Mouse (Mus musculus): ENCODE data around the gene Ptgs1. TPM values are rescaled to one million over a fixed set of nuclear protein-coding genes. Genes with fewer than 3 reads are reported as not detected.
"Not testable (repeated sequence)": the region's sequence is repeated elsewhere in the genome, so short reads cannot be mapped to it uniquely, and the experiment has no call there.

Ptgs1 gene
- polyA plus RNA-seq (2012; rRNA removed), result 44.4 and 45.2 TPM in 2 replicates

DNA sequence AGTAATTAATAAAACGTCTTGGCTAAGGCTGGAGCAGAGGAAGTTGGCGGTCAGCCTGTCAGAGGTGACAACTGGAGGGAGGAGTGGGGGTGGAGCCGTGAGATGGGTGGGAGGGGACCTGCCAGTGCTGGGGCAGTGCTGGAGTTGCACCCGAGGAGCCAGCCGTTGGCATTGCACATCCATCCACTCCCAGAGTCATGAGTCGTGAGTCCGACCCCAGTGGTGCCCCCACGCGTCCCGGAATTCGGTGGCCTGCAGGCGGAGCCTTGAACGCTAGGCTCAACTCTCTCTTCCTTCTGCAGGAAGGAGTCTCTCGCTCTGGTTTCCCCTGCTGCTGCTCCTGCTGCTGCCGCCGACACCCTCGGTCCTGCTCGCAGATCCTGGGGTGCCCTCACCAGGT, at the start of gene Ptgs1:
Gene Ptgs1 (plus strand): TSS at position 61 of the 400 bp plus-strand sequence.
- Histone ChIP-seq H3K27ac (ENCODE audit: insufficient read depth, low read length) (peak within 1 kb of the TSS; percentile 41), H3K27me3 (ENCODE audit: control insufficient read depth, insufficient read depth, low read length) (no peaks in the 10 kb centered on the region), H3K4me1 (ENCODE audit: control insufficient read depth, insufficient read depth, insufficient read length) (peaks cover 4% of the 10 kb centered on the region; the same call in 1 of the 2 replicates), H3K4me3 (ENCODE audit: extremely low read depth, insufficient read depth, insufficient read length) (peak within 1 kb of the TSS; percentile 43; the same call in 1 of the 2 replicates), H3K36me3 (ENCODE audit: control insufficient read depth, insufficient read depth, low read length) (no peaks in the 10 kb centered on the region)
- peak in 1 of 2 experiments; percentile 19 for DNase-seq (ENCODE audit: low read depth in 1 of 2, low spot score in 2 of 2)
- under 1% methylated on average over 18 of the region's 18 CpGs for WGBS
- TF ChIP-seq CTCF (IDR thresholded peaks at IDR 0.05; ENCODE audit: extremely low read depth, insufficient read depth, insufficient read length, insufficient replicate concordance), result no peak
- TF ChIP-seq POLR2A (IDR thresholded peaks at IDR 0.05; ENCODE audit: low read depth, low read length), result no peak

- WGBS, result 91% methylated on average over 4 of the region's 4 CpGs
- H3K27ac ChIP-seq (ENCODE audit: insufficient read depth, low read length); H3K27me3 ChIP-seq (ENCODE audit: control insufficient read depth, insufficient read depth, low read length); H3K4me3 ChIP-seq (ENCODE audit: extremely low read depth, insufficient read depth, insufficient read length); H3K4me1 ChIP-seq (ENCODE audit: control insufficient read depth, insufficient read depth, insufficient read length); H3K36me3 ChIP-seq (ENCODE audit: control insufficient read depth, insufficient read depth, low read length); DNase-seq (ENCODE audit: low read depth in 1 of 2, low spot score in 2 of 2): not testable (repeated sequence)
These were observed 48.4 kb upstream of the Ptgs1 start for GRCm38 (mm10) chr2:36181587-36182368.

DNA sequence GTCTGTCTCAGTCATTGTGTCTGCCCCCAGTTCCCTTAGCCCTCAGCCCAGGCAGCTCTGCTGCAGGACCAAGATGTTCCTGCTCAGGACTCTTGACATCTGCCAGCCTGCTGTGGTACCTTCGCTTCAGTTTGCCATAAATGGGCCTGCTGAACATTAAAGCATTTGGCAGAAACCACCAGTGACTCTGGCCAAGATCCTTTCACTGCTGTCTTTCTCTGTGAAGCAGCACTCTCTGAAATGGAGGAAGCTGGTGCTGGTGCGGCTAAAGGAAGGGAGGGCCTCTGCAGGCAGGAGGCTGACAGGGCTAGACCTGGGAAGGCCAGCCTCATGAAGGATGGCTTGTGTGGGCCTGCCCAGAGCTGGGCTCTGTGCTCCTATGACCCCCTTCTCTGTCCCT, 46.9 kb upstream of the Ptgs1 start:
- 79% methylated on average over 2 of the region's 2 CpGs for WGBS
- TF ChIP-seq POLR2A (IDR thresholded peaks at IDR 0.05; ENCODE audit: low read depth, low read length) (no peak), CTCF (IDR thresholded peaks at IDR 0.05; ENCODE audit: extremely low read depth, insufficient read depth, insufficient read length, insufficient replicate concordance) (no peak)
- no peaks in the 10 kb centered on the region; the same call in 1 of the 2 replicates for H3K36me3 ChIP-seq (ENCODE audit: control insufficient read depth, insufficient read depth, low read length)
- DNase-seq (ENCODE audit: low read depth in 1 of 2, low spot score in 2 of 2), result no peak
- H3K4me1 ChIP-seq (ENCODE audit: control insufficient read depth, insufficient read depth, insufficient read length), result no peaks in the 10 kb centered on the region
- H3K4me3 ChIP-seq (ENCODE audit: extremely low read depth, insufficient read depth, insufficient read length), result no peak overlapping the region
- H3K27me3 ChIP-seq (ENCODE audit: control insufficient read depth, insufficient read depth, low read length), result no peaks in the 10 kb centered on the region
- no peak overlapping the region for H3K27ac ChIP-seq (ENCODE audit: insufficient read depth, low read length)

GRCm38 (mm10) chr2:36184192-36184591, 46.0 kb upstream of the Ptgs1 start:
- Histone ChIP-seq H3K27me3 (ENCODE audit: control insufficient read depth, insufficient read depth, low read length) (no peaks in the 10 kb centered on the region), H3K4me1 (ENCODE audit: control insufficient read depth, insufficient read depth, insufficient read length) (no peaks in the 10 kb centered on the region), H3K27ac (ENCODE audit: insufficient read depth, low read length) (no peak overlapping the region), H3K4me3 (ENCODE audit: extremely low read depth, insufficient read depth, insufficient read length) (no peak overlapping the region), H3K36me3 (ENCODE audit: control insufficient read depth, insufficient read depth, low read length) (no peaks in the 10 kb centered on the region)
- no peak for DNase-seq (ENCODE audit: low read depth in 1 of 2, low spot score in 2 of 2)
- WGBS, result 100% methylated on average over 2 of the region's 2 CpGs
- no peak for TF ChIP-seq POLR2A (IDR thresholded peaks at IDR 0.05; ENCODE audit: low read depth, low read length)
- no peak for TF ChIP-seq CTCF (IDR thresholded peaks at IDR 0.05; ENCODE audit: extremely low read depth, insufficient read depth, insufficient read length, insufficient replicate concordance)

DNA sequence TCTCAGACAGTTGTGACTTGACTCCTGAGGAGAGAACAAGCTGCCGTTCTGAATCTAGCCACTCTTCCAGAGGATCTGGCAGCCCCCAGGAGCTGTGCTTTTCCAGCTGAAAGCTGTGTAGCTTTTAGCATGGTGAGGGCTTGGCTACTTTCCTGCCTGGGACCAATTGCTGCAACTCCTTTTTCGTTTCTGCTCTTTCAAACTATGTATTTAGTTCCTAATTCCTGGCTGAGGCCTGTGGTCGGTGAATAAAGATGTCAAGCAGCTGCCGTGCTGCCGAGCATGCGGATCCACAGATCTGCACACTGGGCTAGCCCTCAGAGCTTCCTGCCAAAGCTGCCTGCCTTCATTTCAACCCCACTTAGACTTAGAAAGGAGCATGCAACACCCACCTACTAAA, 45.4 kb upstream of the Ptgs1 start:
- no peak for TF ChIP-seq POLR2A (IDR thresholded peaks at IDR 0.05; ENCODE audit: low read depth, low read length)
- no peak for TF ChIP-seq CTCF (IDR thresholded peaks at IDR 0.05; ENCODE audit: extremely low read depth, insufficient read depth, insufficient read length, insufficient replicate concordance)
- H3K4me3 ChIP-seq (ENCODE audit: extremely low read depth, insufficient read depth, insufficient read length), result no peak overlapping the region
- no peaks in the 10 kb centered on the region for H3K4me1 ChIP-seq (ENCODE audit: control insufficient read depth, insufficient read depth, insufficient read length)
- H3K27ac ChIP-seq (ENCODE audit: insufficient read depth, low read length), result no peak overlapping the region
- H3K27me3 ChIP-seq (ENCODE audit: control insufficient read depth, insufficient read depth, low read length), result no peaks in the 10 kb centered on the region
- 63% methylated on average over 6 of the region's 6 CpGs for WGBS
- DNase-seq (ENCODE audit: low read depth in 1 of 2, low spot score in 2 of 2), result no peak
- no peaks in the 10 kb centered on the region for H3K36me3 ChIP-seq (ENCODE audit: control insufficient read depth, insufficient read depth, low read length)

DNA sequence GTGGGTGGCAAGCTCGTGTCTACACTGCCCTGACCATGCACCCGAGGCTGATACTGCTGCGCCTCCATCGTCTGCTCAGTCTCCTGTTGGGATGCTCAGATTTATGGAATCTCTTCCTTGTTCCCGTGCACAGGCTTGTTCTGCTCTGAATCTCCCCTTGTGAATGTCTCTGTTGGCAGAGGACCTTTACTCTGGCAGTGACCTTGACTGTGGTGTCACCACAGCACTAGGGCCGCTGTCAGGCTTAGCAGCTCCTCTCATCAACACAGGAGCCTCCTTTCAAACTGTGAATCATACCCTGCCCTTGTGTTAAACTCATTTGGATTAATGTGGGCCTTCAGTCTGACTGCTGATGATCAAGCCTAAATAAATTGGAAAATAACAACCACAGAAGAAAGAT, 41.0 kb upstream of the Ptgs1 start:
- not testable (repeated sequence) for H3K27ac ChIP-seq (ENCODE audit: insufficient read depth, low read length); H3K36me3 ChIP-seq (ENCODE audit: control insufficient read depth, insufficient read depth, low read length); H3K4me1 ChIP-seq (ENCODE audit: control insufficient read depth, insufficient read depth, insufficient read length); H3K4me3 ChIP-seq (ENCODE audit: extremely low read depth, insufficient read depth, insufficient read length); DNase-seq (ENCODE audit: low read depth in 1 of 2, low spot score in 2 of 2); H3K27me3 ChIP-seq (ENCODE audit: control insufficient read depth, insufficient read depth, low read length)
- 93% methylated on average over 6 of the region's 6 CpGs for WGBS

DNA sequence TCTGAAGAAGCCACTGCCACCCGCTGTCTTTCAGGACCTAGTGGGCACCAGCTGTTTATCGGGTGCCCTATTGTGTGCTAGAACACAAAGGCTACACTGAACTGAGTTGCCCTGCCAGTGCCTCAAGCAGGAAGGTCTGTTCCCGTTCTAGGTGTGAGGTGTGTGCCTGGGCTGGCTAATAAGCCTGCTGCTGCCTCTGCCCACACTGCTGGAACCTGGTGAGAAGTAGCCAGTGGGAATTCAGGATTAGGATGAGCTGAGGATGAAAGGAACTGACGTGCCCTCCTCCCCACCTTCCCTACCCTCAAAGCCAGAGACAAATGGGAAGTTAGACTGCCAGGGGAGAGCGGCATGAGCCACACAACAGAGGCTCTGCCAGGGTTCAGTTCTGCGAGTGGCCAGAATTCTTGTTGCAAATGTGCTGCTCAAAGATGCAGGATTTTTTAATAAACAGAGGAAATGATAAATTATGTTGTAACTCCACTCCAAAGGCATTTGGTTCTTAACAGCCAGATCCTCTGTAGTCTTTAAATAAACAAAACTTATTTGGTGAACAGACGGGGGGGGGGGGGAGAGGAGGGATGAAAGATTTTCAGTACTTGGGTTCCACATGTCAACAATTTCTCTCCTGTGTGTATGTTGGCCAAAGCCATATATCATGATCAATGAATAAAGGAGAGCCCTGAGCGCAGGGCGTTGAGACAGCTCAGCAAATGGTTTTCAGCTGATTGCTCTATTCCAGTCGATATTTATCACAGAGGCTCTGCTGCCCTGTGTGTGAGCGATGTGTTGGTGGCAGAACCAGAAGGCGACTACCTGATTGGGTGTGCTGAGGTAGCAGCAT, 38.9 kb upstream of the Ptgs1 start:
- Histone ChIP-seq H3K27ac (ENCODE audit: insufficient read depth, low read length) (no peak overlapping the region), H3K4me1 (ENCODE audit: control insufficient read depth, insufficient read depth, insufficient read length) (no peaks in the 10 kb centered on the region), H3K27me3 (ENCODE audit: control insufficient read depth, insufficient read depth, low read length) (no peaks in the 10 kb centered on the region), H3K36me3 (ENCODE audit: control insufficient read depth, insufficient read depth, low read length) (no peaks in the 10 kb centered on the region; the same call in 1 of the 2 replicates), H3K4me3 (ENCODE audit: extremely low read depth, insufficient read depth, insufficient read length) (no peak overlapping the region)
- WGBS, result 88% methylated on average over 12 of the region's 12 CpGs
- no peak for DNase-seq (ENCODE audit: low read depth in 1 of 2, low spot score in 2 of 2)
- TF ChIP-seq POLR2A (IDR thresholded peaks at IDR 0.05; ENCODE audit: low read depth, low read length) (no peak), CTCF (IDR thresholded peaks at IDR 0.05; ENCODE audit: extremely low read depth, insufficient read depth, insufficient read length, insufficient replicate concordance) (no peak)
